Mouse (Mus musculus): Measurements from ENCODE around the gene Cald1.

The Cald1 gene

GRCm38 (mm10) chr6:34719141-34719680 lies 120.9 kb downstream of the Cald1 start:
- in situ Hi-C loops (cut with MboI, MseI), result no loop called here

GRCm38 (mm10) chr6:34720447-34720846 lies 122.1 kb downstream of the Cald1 start:
- in situ Hi-C loops (cut with MboI, MseI), result no loop called here

DNA sequence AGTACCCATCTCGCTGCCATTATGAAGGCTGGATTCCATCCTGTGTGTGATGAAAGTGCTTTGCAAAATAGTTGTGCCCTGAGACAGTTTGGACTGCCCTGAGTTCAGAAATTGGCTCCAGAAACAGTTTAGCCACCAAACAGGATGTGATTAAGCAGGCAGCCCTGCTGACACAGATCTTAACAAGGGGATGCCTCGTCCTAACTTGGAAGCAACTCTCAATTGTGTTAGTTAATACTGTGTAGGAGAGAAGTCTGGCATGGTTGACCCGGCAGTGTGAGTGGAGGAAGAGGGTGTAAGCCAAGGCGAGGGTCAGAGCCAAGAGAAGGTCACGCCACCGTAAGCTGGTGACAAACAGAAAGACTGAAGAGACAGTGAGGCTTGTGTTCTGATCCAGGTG lies 123.4 kb downstream of the Cald1 start:
- in situ Hi-C loops (cut with MboI, MseI), result no loop called here

DNA sequence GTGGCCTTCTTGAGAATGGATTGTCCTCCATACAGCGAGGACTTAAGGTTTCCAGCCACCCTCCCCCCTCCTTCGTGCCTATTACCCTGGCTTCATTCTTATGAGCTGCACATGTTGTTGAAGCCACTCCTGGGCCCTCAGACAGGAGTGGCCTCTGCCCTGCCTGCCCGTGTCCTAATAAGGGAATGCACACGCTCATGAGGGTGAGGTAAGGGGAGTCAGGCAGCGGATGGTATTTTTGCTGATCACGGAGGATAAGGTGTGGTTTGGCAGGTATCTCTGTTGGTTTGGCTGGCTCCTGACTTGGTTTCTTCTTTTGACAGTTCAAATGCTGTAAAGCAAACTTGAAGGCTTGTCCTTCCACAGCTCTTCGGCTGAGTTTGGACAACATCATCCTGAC lies 124.4 kb downstream of the Cald1 start:
- in situ Hi-C loops (cut with MboI, MseI), result no loop called here

GRCm38 (mm10) chr6:34723250-34723904 lies 125.1 kb downstream of the Cald1 start:
- in situ Hi-C loops (cut with MboI, MseI), result no loop called here

DNA sequence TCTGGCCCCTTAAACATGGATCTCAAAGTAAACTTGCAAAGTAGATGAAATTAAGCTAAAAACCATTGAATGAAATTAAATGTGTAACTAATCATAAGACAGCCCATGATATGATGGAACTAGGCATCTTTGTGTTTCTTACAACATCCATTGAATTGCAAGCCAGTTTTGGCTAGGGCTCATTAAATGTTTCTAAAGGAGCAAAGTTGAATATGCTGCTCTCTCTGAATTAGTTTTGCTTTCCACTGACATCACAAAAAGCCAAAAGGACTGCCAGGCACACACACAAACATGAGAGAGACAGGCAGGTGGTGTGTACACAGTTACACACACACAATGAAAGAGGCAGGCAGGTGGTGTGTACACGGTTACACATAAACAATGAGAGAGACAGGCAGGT lies 127.4 kb downstream of the Cald1 start:
- in situ Hi-C loops (cut with MboI, MseI), result no loop called here

- in situ Hi-C loops (cut with MboI, MseI), result no loop called here
Measured at GRCm38 (mm10) chr6:34726104-34726503, 127.8 kb downstream of the Cald1 start.

GRCm38 (mm10) chr6:34727316-34727983 lies 129.2 kb downstream of the Cald1 start:
- in situ Hi-C loops (cut with MboI, MseI), result no loop called here

DNA sequence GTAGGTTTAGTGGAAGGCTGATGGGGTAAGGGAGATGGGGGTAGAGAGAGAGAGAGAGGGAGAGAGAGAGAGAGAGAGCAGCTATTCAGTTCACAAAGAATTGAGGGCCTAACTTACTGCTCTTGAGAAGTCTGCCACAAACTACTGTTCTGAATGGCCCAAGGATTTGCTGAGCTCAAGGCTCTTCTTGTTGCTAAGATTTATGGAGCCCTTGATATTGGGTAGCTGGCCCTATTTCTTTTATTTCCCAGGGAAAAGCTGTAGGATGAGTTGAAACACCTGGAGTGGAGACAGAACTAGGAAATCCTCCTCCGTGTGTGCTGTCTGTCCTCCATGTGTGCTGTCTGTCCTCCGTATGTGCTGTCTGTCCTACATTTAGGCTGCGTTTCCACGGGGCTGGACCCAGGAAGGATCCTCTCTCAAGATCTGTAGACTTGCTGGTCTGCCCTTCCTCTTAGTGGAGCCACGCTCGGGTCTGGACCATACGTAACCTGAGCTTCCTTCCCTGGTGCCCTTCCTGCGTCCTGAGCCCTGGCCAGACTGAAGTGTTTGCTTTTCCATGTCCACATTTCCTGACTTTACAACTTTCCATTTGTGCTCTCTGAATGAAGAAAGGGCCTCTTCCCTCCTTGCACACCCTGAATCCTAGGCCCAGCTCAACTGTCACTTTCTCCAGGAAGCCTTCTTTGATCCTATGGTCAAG lies 131.3 kb downstream of the Cald1 start:
- in situ Hi-C loops (cut with MboI, MseI), result no loop called here

DNA sequence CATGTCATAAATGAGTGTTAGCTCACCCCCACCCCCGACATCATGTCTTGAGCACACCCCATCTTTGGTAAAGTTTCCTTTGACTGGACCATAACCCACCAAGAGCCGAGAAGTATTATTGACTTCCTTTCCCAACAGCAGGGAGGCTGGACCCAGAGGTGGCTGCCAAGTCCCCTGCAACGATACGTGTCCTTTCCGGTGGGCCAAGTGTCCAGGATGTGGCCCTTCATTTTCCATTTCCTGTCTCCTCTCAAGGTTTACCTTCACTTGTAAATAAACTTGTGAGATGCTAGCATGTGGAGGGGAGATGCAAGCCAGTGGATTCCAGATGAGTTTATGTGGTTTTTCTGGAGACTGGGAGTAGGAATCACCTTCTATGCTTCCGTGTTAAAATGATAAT lies 132.7 kb downstream of the Cald1 start:
- in situ Hi-C loops (cut with MboI, MseI), result no loop called here

DNA sequence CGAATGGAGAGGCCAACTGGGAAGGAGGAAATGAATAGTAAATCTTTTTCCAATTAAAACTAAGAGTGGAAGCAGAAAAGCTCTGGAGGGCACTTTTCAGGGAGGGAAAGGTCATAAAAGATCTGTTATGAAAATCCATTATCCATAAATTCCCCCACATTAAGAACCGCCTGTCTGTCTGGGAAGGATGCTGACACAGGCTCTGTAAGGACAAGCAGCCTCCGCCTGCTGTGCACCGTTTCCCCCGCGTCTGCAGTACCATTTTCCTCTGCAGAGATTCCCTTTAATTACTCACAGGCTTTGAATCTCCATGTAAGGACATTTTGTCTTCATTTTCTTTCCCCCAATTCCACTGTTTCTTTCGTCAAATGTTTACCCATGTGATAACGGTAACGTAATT lies 133.2 kb downstream of the Cald1 start:
- in situ Hi-C loops (cut with MboI, MseI), result no loop called here

GRCm38 (mm10) chr6:34734940-34735695 lies 136.8 kb downstream of the Cald1 start:
- in situ Hi-C loops (cut with MboI, MseI), result no loop called here

- in situ Hi-C loops (cut with MboI, MseI), result no loop called here
Measured at GRCm38 (mm10) chr6:34736934-34737333, 138.6 kb downstream of the Cald1 start.

- in situ Hi-C loops (cut with MboI, MseI), result no loop called here
Measured at GRCm38 (mm10) chr6:34743946-34744345, 145.6 kb downstream of the Cald1 start.

GRCm38 (mm10) chr6:34747846-34748245 lies 149.5 kb downstream of the Cald1 start:
- in situ Hi-C loops (cut with MboI, MseI), result no loop called here

- in situ Hi-C loops (cut with MboI, MseI), result no loop called here
Measured at GRCm38 (mm10) chr6:34748566-34748965, 150.3 kb downstream of the Cald1 start.

DNA sequence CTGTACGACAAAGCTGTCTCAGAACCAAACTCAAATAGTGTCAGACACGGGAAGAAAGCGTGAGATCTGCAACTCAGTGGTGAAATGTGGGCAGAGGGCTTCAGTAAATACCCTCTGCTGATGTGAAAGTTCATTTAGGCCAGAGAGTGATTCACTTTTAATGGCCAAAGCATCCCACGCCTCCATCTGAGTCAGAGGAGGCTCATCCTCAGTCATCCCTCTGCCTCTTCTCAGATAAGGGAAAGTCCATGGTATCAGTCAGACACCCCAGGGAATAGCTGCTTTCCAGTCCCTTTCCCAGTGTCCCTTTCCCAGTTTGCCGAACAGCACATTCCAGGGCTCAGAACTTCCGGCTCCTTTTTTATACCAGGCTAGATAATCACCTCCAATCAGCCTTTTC lies 151.2 kb downstream of the Cald1 start:
- in situ Hi-C loops (cut with MboI, MseI), result no loop called here

- in situ Hi-C loops (cut with MboI, MseI), result no loop called here
Measured at GRCm38 (mm10) chr6:34750487-34751120, 152.3 kb downstream of the Cald1 start.

DNA sequence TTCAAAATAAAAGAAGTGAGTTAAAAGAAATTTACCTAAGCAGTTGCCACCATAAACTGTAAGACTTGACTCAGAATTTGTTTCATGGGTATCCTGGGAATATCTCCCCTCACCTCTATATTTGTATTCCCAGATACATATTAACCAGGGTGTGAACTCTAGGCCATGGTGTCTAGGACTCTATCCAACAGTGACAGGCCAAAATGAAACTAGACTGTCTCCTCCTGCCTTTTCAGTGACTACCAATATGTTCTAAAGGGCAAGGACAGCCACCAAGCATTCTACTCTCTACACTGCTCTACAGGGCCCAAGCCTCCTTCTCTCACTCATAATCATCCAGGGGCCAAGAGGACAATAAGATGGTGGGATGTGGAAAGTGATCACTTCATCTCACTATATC lies 153.3 kb downstream of the Cald1 start:
- in situ Hi-C loops (cut with MboI, MseI), result no loop called here

DNA sequence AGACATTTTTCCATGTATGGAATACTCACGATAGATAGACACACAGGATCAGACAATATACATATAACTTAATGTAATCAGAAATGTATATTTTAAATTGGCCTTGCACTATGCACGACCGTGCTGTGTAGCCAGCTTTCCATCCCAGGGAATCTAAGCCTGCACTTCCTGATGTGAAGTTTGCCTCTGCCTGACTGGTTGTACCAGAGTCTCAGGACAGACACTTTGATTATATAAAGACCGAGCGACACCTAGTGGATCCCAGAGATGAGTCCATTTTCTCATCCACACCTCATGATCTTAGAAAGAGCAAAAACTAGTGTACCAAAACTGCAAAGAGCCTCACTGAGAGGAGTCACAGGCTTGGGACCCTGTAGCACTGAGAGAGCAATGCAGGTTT lies 156.1 kb downstream of the Cald1 start:
- in situ Hi-C loops (cut with MboI, MseI), result no loop called here

DNA sequence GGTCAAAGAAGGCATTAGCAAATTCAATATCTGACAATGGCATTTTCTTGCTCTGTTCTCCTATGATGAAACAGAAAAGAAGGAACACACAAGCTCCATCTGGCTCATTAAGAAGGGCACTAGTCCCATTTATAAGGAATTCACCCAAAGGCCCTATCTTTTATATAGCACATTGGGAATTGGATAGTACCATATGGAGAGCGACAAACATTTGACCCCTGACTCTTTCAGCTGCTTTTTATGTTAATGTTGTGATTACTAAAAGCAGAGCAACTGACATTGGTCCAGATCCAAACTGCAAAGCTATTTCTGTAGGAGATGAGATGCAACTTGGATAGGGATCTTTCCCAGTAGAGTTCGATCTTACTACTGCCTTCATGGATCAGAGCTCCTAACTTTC lies 160.0 kb downstream of the Cald1 start:
- in situ Hi-C loops (cut with MboI, MseI), result no loop called here
